Mouse (Mus musculus) embryonic facial prominence, embryonic 12.5 days (tissue): ENCODE data around the gene Myo16. TPM values are rescaled to one million over a fixed set of nuclear protein-coding genes. Genes with fewer than 3 reads are reported as not detected.

ENCODE experiments used
- ATAC-seq: fragments of 200-750 bp; cut with Nextera tagmentation; 2 replicates; pipeline ENCODE4 v1.8.0; 2017; ENCODE audit not compliant: insufficient number of reproducible peaks, insufficient read depth, low FRiP score, low TSS enrichment
- H3K27ac ChIP-seq: fragments of 300-500 bp; sonication (generic); 2 replicates; pipeline ENCODE4 v1.5.1; 2016; ENCODE audit warnings: mild to moderate bottlenecking
- H3K27me3 ChIP-seq: fragments of 300-500 bp; sonication (generic); 2 replicates; pipeline ENCODE4 v1.6.1; 2016; ENCODE audit warnings: mild to moderate bottlenecking, moderate library complexity
- H3K36me3 ChIP-seq: fragments of 300-500 bp; sonication (generic); 2 replicates; pipeline ENCODE4 v1.6.1; 2016; ENCODE audit warnings: mild to moderate bottlenecking
- H3K4me1 ChIP-seq: fragments of 300-500 bp; sonication (generic); 2 replicates; pipeline ENCODE4 v1.6.1; 2016
- H3K4me2 ChIP-seq: fragments of 300-500 bp; sonication (generic); replicated peaks from 2 replicates; pipeline ENCODE4 v1.6.1; 2016; ENCODE audit warnings: mild to moderate bottlenecking, moderate library complexity
- H3K4me3 ChIP-seq: fragments of 300-500 bp; sonication (generic); 2 replicates; pipeline ENCODE4 v1.5.1; 2016; ENCODE audit warnings: mild to moderate bottlenecking
- H3K9ac ChIP-seq: fragments of 300-500 bp; sonication (generic); 2 replicates; pipeline ENCODE4 v1.6.1; 2016; ENCODE audit warnings: mild to moderate bottlenecking, moderate library complexity
- H3K9me3 ChIP-seq: fragments of 300-500 bp; sonication (generic); 2 replicates; pipeline ENCODE4 v1.6.1; 2016; ENCODE audit warnings: mild to moderate bottlenecking, moderate library complexity
- WGBS: fragments of 180-500 bp; shearing (Covaris S2); methylation state at CpG from one replicate; pipeline ENCODE4 v1.1.7; 2016; 5-methylcytosine and 5-hydroxymethylcytosine counted together
- polyA plus RNA-seq: library from polyadenylated mRNA; unstranded; fragments of >200 nt; fragmentation: Nextera tagmentation; extraction: Ambion mirVana; gene quantifications from 2 replicates; pipeline ENCODE4 v1.2.1, GENCODE M21; 2016

Gene Myo16
- polyA plus RNA-seq, 1 experiment from 2014 or later, result 0.67 TPM

GRCm38 (mm10) chr8:10483841-10484240 lies 330.1 kb downstream of the Myo16 start:
- Histone ChIP-seq H3K4me2 (no peak overlapping the region), H3K36me3 (no peaks in the 10 kb centered on the region), H3K4me1 (no peaks in the 10 kb centered on the region), H3K27me3 (no peaks in the 10 kb centered on the region), H3K27ac (no peak overlapping the region), H3K9ac (no peak overlapping the region), H3K4me3 (no peak overlapping the region), H3K9me3 (no peaks in the 10 kb centered on the region)
- 61% methylated on average over 5 of the region's 5 CpGs for WGBS
- no peak for ATAC-seq

GRCm38 (mm10) chr8:10489738-10490419 lies 336.2 kb downstream of the Myo16 start:
- Histone ChIP-seq H3K27ac (no peak overlapping the region), H3K36me3 (no peaks in the 10 kb centered on the region), H3K4me2 (no peak overlapping the region), H3K9ac (no peak overlapping the region), H3K4me1 (no peaks in the 10 kb centered on the region), H3K4me3 (no peak overlapping the region), H3K27me3 (no peaks in the 10 kb centered on the region), H3K9me3 (no peaks in the 10 kb centered on the region)
- no peak for ATAC-seq
- WGBS, result 81% methylated on average over 10 of the region's 10 CpGs

DNA sequence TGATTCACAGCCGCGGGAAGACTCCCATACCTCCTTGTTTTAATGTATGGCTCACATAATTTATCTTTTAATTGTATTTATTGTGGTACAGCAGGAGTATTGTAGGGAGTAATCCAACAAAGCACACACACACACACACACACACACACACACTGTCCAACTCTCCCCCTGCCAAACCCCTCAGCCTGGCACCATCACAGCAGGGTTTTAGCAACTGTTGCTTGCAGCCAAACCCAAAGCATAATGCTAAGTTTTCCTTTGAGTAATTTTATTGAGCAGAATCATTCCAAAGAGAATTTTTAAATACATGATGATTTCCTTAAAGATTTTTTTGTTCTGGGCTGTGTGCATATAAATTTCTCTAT lies 336.7 kb downstream of the Myo16 start:
- Histone ChIP-seq H3K9ac (no peak overlapping the region), H3K4me2 (no peak overlapping the region), H3K9me3 (no peaks in the 10 kb centered on the region), H3K4me3 (no peak overlapping the region), H3K36me3 (no peaks in the 10 kb centered on the region), H3K27ac (no peak overlapping the region), H3K27me3 (no peaks in the 10 kb centered on the region), H3K4me1 (no peaks in the 10 kb centered on the region)
- ATAC-seq, result no peak
- 96% methylated on average over 2 of the region's 2 CpGs for WGBS

DNA sequence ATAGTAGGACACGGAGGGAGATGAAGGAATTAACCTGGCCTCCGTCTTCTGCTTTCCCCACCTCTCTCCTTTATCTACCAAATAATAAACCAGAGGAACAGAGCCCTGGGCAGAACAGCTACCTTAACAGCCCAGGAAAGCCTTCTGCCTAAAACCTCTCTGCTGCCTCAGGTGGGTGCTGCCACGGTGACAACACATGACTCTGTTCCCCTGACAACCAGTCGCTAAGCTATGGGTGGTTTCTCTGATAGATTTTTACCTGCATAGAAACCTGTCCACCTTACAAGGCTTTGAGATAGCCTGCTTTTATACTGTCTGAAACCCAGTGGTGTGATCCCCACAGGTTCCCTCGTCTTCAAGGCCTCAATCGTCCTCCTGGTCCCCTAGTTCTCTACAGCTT lies 337.2 kb downstream of the Myo16 start:
- no peak overlapping the region for H3K9ac ChIP-seq
- no peak for ATAC-seq
- no peaks in the 10 kb centered on the region for H3K9me3 ChIP-seq
- H3K27me3 ChIP-seq, result no peaks in the 10 kb centered on the region
- H3K36me3 ChIP-seq, result no peaks in the 10 kb centered on the region
- no peak overlapping the region for H3K4me2 ChIP-seq
- no peaks in the 10 kb centered on the region for H3K4me1 ChIP-seq
- no peak overlapping the region for H3K4me3 ChIP-seq
- no peak overlapping the region for H3K27ac ChIP-seq
- WGBS, result 81% methylated on average over 6 of the region's 6 CpGs

DNA sequence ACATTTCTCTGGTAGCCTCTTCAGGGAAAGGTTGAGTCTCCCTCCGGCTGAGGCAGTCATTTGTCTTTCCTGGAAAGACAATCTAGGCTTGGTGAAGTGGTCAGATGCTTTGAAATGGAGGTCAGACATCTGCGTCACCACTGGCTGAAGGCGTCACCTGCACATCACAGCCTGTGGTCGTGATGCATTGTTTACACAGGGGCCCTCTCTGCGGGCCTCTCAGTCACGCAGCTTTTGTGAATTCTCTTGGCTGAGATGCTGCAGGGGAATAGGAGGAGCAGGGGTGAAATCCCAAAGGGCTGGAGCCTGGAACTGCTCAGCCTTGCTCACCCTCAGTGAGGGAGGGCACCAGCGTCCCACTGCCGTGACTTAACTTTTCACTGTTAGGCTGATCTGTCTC lies 346.1 kb downstream of the Myo16 start:
- H3K27me3 ChIP-seq, result no peaks in the 10 kb centered on the region
- no peaks in the 10 kb centered on the region for H3K36me3 ChIP-seq
- H3K4me3 ChIP-seq, result no peak overlapping the region
- no peak overlapping the region for H3K27ac ChIP-seq
- H3K4me1 ChIP-seq, result no peaks in the 10 kb centered on the region
- no peak overlapping the region for H3K4me2 ChIP-seq
- 30% methylated on average over 8 of the region's 8 CpGs for WGBS
- H3K9me3 ChIP-seq, result no peaks in the 10 kb centered on the region
- H3K9ac ChIP-seq, result no peak overlapping the region
- ATAC-seq, result no peak

- WGBS, result 83% methylated on average over 6 of the region's 6 CpGs
- Histone ChIP-seq H3K4me2 (no peak overlapping the region), H3K4me1 (no peaks in the 10 kb centered on the region), H3K4me3 (no peak overlapping the region), H3K27me3 (no peaks in the 10 kb centered on the region), H3K9ac (no peak overlapping the region), H3K9me3 (no peaks in the 10 kb centered on the region), H3K27ac (no peak overlapping the region), H3K36me3 (no peaks in the 10 kb centered on the region)
- ATAC-seq, result no peak
Observed at GRCm38 (mm10) chr8:10500465-10500864, 346.8 kb downstream of the Myo16 start.

GRCm38 (mm10) chr8:10501750-10502149 lies 348.0 kb downstream of the Myo16 start:
- Histone ChIP-seq H3K27me3 (no peaks in the 10 kb centered on the region), H3K4me1 (no peaks in the 10 kb centered on the region), H3K9me3 (no peaks in the 10 kb centered on the region), H3K4me3 (no peak overlapping the region), H3K4me2 (no peak overlapping the region), H3K36me3 (no peaks in the 10 kb centered on the region), H3K27ac (no peak overlapping the region), H3K9ac (no peak overlapping the region)
- no peak for ATAC-seq
- WGBS, result 94% methylated on average over 3 of the region's 3 CpGs

- ATAC-seq, result no peak
Observed at GRCm38 (mm10) chr8:10512105-10512504, 358.4 kb downstream of the Myo16 start.

GRCm38 (mm10) chr8:10517381-10517780 lies 363.7 kb downstream of the Myo16 start:
- H3K4me1 ChIP-seq, result no peaks in the 10 kb centered on the region
- no peak overlapping the region for H3K9ac ChIP-seq
- ATAC-seq, result no peak
- WGBS, result 61% methylated on average over 8 of the region's 8 CpGs
- no peaks in the 10 kb centered on the region for H3K27me3 ChIP-seq
- H3K9me3 ChIP-seq, result no peaks in the 10 kb centered on the region
- H3K27ac ChIP-seq, result no peak overlapping the region
- H3K4me3 ChIP-seq, result no peak overlapping the region
- H3K4me2 ChIP-seq, result no peak overlapping the region
- no peaks in the 10 kb centered on the region for H3K36me3 ChIP-seq

More at GRCm38 (mm10) chr8:10512105-10512504, 358.4 kb downstream of the Myo16 start:
- H3K4me2 ChIP-seq, result no peak overlapping the region
- no peak overlapping the region for H3K27ac ChIP-seq
- H3K9me3 ChIP-seq, result no peaks in the 10 kb centered on the region
- 80% methylated on average over 3 of the region's 3 CpGs for WGBS
- no peak overlapping the region for H3K9ac ChIP-seq
- H3K27me3 ChIP-seq, result no peaks in the 10 kb centered on the region
- no peaks in the 10 kb centered on the region for H3K4me1 ChIP-seq
- no peaks in the 10 kb centered on the region for H3K36me3 ChIP-seq
- H3K4me3 ChIP-seq, result no peak overlapping the region

DNA sequence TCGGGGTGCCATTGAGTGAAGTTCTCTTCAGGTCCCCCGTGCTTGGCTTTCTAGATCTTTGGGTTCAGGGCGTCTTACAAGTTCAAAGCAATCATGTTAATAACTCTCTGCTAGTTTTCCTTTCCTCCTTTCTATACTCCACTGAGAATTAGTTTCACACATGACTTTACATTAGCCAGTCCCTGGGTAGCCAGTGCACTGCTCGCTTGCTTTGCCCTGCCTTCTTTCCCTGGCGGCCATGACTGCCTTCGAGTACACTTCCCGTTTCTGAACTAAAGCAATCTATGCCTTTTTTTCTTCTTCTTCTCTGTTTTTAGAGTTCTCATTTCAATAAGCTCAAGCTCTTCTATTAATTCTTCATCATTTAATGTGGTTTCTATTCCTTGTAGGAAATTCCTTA lies 365.6 kb downstream of the Myo16 start:
- Histone ChIP-seq H3K9me3 (no peaks in the 10 kb centered on the region), H3K4me2 (no peak overlapping the region), H3K27me3 (no peaks in the 10 kb centered on the region), H3K9ac (no peak overlapping the region), H3K36me3 (no peaks in the 10 kb centered on the region), H3K4me1 (no peaks in the 10 kb centered on the region), H3K27ac (no peak overlapping the region), H3K4me3 (no peak overlapping the region)
- WGBS, result 68% methylated on average over 7 of the region's 7 CpGs
- ATAC-seq, result no peak

DNA sequence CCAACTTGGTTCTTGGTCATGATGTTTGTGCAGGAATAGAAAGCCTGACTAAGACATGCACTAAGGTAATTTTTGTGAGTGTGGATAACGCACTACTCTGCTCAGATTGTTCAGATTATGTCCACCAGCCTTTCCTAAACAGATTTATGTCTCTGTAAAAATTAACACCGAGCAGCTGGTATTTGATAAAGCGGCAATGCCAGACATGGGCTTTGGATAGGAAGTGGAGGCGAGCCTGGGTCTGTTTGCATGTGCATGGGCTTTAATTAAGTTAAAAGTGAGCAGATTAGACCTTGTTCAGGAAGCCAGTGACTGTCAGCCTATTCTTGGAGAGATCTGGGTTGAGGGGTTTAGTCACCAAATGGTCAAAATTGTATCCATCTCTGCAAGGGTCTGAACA lies 367.8 kb downstream of the Myo16 start:
- Histone ChIP-seq H3K9me3 (no peaks in the 10 kb centered on the region), H3K4me2 (no peak overlapping the region), H3K4me1 (peaks cover 9% of the 10 kb centered on the region; the same call in 1 of the 2 replicates), H3K4me3 (no peak overlapping the region), H3K36me3 (no peaks in the 10 kb centered on the region), H3K9ac (no peak overlapping the region), H3K27ac (no peak overlapping the region), H3K27me3 (no peaks in the 10 kb centered on the region)
- no peak for ATAC-seq
- 76% methylated on average over 4 of the region's 4 CpGs for WGBS

DNA sequence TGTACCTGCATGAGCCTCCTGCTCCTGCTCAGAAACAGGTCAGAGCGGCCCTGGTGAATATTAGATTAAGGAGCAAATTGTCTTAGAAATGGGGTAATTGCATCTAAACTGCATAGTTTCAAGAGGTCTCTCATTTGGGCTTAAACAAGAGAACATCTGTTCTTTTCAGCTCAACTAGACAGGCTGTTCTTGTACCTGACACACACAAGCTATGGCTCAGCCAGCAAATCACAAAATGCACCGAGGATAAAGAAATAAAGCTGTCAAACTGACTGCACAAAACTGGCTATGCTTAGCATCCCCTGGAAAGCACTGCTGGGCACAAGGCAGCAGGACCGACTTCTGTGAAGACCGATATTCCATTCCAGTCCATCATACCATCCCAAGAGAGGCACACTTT lies 372.0 kb downstream of the Myo16 start:
- H3K27me3 ChIP-seq, result no peaks in the 10 kb centered on the region
- 0 out of 2 replicates have a peak overlapping the region, but pooled peaks have one; percentile 14 for H3K4me2 ChIP-seq
- 36% methylated on average over 4 of the region's 4 CpGs for WGBS
- no peak overlapping the region for H3K27ac ChIP-seq
- H3K4me3 ChIP-seq, result no peak overlapping the region
- no peak overlapping the region for H3K9ac ChIP-seq
- no peaks in the 10 kb centered on the region for H3K9me3 ChIP-seq
- no peaks in the 10 kb centered on the region for H3K36me3 ChIP-seq
- peaks cover 9% of the 10 kb centered on the region; the same call in 1 of the 2 replicates for H3K4me1 ChIP-seq
- no peak for ATAC-seq
